Mouse (Mus musculus): ENCODE measurements at regions not wholly inside any gene's neighbourhood (a gene's known extent, or its start where the extent isn't known, plus 50 kb on each side); places are given as distances from the start of the nearest gene placed in this dataset.

GRCm38 (mm10) chr8:34530896-34531679, 419.6 kb upstream of the Gm10131 start:
- TF ChIP-seq CTCF (IDR thresholded peaks at IDR 0.05; ENCODE audit: control insufficient read depth, insufficient read depth, insufficient read length) (no peak), MYOG (IDR thresholded peaks at IDR 0.05; ENCODE audit: control insufficient read depth, extremely low read depth, insufficient read length) (no peak), FOSL1 (IDR thresholded peaks at IDR 0.05; ENCODE audit: insufficient read depth, low read length, poor library complexity, severe bottlenecking) (no peak), CEBPB (IDR thresholded peaks at IDR 0.05; ENCODE audit: low read depth) (no peak), MYOD1 (IDR thresholded peaks at IDR 0.05; ENCODE audit: control insufficient read depth, insufficient read length, low read depth) (no peak), MAX (IDR thresholded peaks at IDR 0.05) (no peak), USF1 (IDR thresholded peaks at IDR 0.05; ENCODE audit: low read depth) (no peak)

Measured in C2C12 (cell line).